9 mouse cellular contexts compared by ENCODE assay signal in the genomic region with DNA sequence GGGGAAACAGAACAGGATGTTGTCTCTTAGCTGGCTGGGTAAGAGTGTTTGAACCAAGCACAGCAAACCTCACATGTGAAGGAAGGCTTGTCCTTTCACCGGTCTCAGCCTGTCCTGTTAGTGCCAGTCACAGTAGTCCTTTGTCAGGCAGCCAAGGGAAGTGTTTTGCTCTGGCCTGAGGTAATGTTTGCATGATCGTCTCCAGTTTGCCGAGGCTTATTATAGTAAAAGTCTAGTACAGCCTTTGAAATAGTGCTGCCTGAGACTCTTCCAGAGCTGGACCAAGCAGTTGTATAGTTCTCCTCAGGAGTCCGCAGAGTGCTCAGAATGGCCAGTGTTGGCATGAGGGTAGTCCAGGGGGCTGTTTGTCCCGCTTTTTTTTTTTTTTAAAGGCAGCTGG. TPM values are rescaled to one million over a fixed set of nuclear protein-coding genes. Genes with fewer than 3 reads are reported as not detected.
A peak's percentile ranks its signal among the peaks of the same experiment; 100 is the strongest.
DNase-seq lines count a peak whose midpoint lies in the region; ATAC-seq lines count a peak whose summit lies in the region.
"Had no signal": no experiment of that assay in that cellular context is flagged by ENCODE, and none has a peak within 500 bp of the region (broad histone marks: within the 10 kb centered on the region; RNA-seq: fewer than 3 reads in every experiment).

No protein-coding gene starts in this region.

- ATAC-seq in forebrain, embryonic 16.5 days, result peak; percentile 73
- ATAC-seq in inflammation-experienced regulatory T-cells, adult 6 months, result peak; percentile 22

- H3K4me1 ChIP-seq in forebrain, embryonic 16.5 days (replicated peaks; ENCODE audit: control insufficient read depth, insufficient read depth, low read length), result peaks cover 13% of the 10 kb centered on the region
- H3K4me1 ChIP-seq: neural tube, embryonic 12.5 days had no signal

- H3K27me3 ChIP-seq in forebrain, embryonic 16.5 days (replicated peaks; ENCODE audit: control insufficient read depth, insufficient read depth, low read length), result no peaks in the 10 kb centered on the region
- H3K27me3 ChIP-seq: neural tube, embryonic 12.5 days had no signal

- 10% methylated on average over 5 of the region's 5 CpGs for WGBS in forebrain, embryonic 16.5 days

- peak; percentile 70 for DNase-seq in layer of hippocampus, adult 11-12 months (ENCODE audit: low spot score)
- DNase-seq in layer of hippocampus, adult 9-10 months (ENCODE audit: low spot score), result no peak
- peak; percentile 50 for DNase-seq in cerebellum, adult 11 months
- peak; percentile 78 for DNase-seq in lung, postnatal 36 days
- DNase-seq in T-cell, adult 2 months (ENCODE audit: low spot score), result no peak
- no peak for DNase-seq in right cerebral cortex, postnatal 36 days (ENCODE audit: low spot score in 2 of 2)

- no peaks in the 10 kb centered on the region for H3K9me3 ChIP-seq in forebrain, embryonic 16.5 days (ENCODE audit: control insufficient read depth, low read length)
- H3K9me3 ChIP-seq: neural tube, embryonic 12.5 days had no signal

- H3K9ac ChIP-seq in forebrain, embryonic 16.5 days (replicated peaks; ENCODE audit: low read depth, low read length), result no peak overlapping the region; the same call in 1 of the 2 replicates
- H3K9ac ChIP-seq: neural tube, embryonic 12.5 days had no signal

- H3K4me3 ChIP-seq in forebrain, embryonic 16.5 days (replicated peaks; ENCODE audit: low read length), result no peak overlapping the region
- H3K4me3 ChIP-seq: neural tube, embryonic 12.5 days had no signal

- H3K4me2 ChIP-seq in forebrain, embryonic 16.5 days (ENCODE audit: low read length), result peak overlapping the region; percentile 13; the same call in 1 of the 2 replicates
- H3K4me2 ChIP-seq: neural tube, embryonic 12.5 days had no signal

- H3K27ac ChIP-seq in forebrain, embryonic 16.5 days (ENCODE audit: low read length), result peak overlapping the region; percentile 37; the same call in 1 of the 2 replicates
- H3K27ac ChIP-seq: neural tube, embryonic 12.5 days had no signal

- H3K36me3 ChIP-seq in forebrain, embryonic 16.5 days (ENCODE audit: control insufficient read depth, insufficient read depth), result peaks cover 2% of the 10 kb centered on the region; the same call in 1 of the 2 replicates

RNA-seq across cellular contexts. Expression of a gene that starts 13.9 kb away (rescaled TPM):
- 18.2 and 19.9 TPM in 2 replicates for polyA plus RNA-seq in forebrain, embryonic 16.5 days (2015; fragmentation: Nextera tagmentation; extraction: Ambion mirVana)
- polyA plus RNA-seq in inflammation-experienced regulatory T-cells, adult 6 months (2017; shearing (Covaris generic)), result 10 to 100 TPM; 21.2 to 26.9 (median 23.4) TPM

RNA-seq across cellular contexts. Expression of a gene that starts 59.6 kb away (rescaled TPM):
- polyA plus RNA-seq in forebrain, embryonic 16.5 days (2015; fragmentation: Nextera tagmentation; extraction: Ambion mirVana), result 1.2 and 1.4 TPM in 2 replicates
- 10 to 100 TPM; 30.9 to 47.6 (median 40.4) TPM for polyA plus RNA-seq in inflammation-experienced regulatory T-cells, adult 6 months (2017; shearing (Covaris generic))

Comparison
In these comparisons a context has a peak if more than half of its experiments do, and no peak if none do; other contexts are left out.
1. DNase-seq: peak in layer of hippocampus, adult 11-12 months (single experiment), cerebellum, adult 11 months (single experiment) and lung, postnatal 36 days (single experiment); none in layer of hippocampus, adult 9-10 months (single experiment), T-cell, adult 2 months (single experiment) and right cerebral cortex, postnatal 36 days (0 of 2).
2. RNA of a gene that starts 59.6 kb away (polyA plus RNA-seq): 30.9 to 47.6 TPM in inflammation-experienced regulatory T-cells, adult 6 months; 1.2 to 1.4 TPM in forebrain, embryonic 16.5 days; every median in the first group is over 10 times any median in the second.